Mouse (Mus musculus) T-cell, adult 66 days (primary cell): ENCODE results near the gene Gale. TPM values are rescaled to one million over a fixed set of nuclear protein-coding genes. Genes with fewer than 3 reads are reported as not detected.

Source experiments
- total RNA-seq, 2 experiments: library from RNA; stranded (reverse); gene quantifications; 3 replicates in 1 of 2; 4 replicates in 1 of 2; pipeline ENCODE4 v1.2.4; 2023

Gale gene
- total RNA-seq: 1 to 10 TPM; 6.4 to 7.6 TPM

DNA sequence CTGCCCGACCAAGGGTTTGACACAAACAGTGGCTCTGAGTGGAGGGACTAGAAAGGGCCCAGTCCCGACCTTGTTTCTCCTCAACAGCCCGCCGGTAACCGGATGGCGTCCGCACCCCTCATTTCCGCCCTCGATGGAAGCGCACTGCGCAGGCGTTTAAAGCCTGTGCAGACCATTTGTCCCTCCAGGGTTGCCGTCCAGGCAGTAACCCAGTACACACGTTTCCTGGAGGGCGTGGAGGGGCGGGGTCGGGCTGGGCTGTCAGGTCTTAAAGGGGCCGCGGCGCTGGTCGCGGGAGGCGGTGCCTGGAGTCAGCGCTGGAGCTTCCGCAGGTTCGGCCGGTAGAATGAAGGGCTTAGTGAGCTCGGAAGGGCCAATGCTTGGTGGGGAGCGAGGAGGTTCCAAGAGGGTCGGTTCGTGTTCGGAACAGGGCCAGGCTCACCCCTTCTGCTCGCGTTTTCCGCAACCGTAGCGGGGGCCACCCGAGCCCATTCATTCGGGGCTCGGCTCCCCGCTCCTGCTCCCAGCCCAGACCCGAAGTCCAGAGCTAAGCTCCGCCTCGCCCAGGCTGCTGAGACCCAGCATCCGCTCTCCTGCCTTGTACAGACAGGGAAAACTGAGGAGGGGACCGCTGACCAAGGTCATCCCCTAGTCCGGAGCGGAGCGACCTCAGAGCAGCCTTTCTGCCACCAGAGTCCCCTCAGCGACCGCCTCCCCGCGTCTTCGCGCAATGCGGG lies at the start of gene Gale:
Gene Gale, plus strand, starts transcription at position 271 of the 737 bp plus-strand sequence.

DNA sequence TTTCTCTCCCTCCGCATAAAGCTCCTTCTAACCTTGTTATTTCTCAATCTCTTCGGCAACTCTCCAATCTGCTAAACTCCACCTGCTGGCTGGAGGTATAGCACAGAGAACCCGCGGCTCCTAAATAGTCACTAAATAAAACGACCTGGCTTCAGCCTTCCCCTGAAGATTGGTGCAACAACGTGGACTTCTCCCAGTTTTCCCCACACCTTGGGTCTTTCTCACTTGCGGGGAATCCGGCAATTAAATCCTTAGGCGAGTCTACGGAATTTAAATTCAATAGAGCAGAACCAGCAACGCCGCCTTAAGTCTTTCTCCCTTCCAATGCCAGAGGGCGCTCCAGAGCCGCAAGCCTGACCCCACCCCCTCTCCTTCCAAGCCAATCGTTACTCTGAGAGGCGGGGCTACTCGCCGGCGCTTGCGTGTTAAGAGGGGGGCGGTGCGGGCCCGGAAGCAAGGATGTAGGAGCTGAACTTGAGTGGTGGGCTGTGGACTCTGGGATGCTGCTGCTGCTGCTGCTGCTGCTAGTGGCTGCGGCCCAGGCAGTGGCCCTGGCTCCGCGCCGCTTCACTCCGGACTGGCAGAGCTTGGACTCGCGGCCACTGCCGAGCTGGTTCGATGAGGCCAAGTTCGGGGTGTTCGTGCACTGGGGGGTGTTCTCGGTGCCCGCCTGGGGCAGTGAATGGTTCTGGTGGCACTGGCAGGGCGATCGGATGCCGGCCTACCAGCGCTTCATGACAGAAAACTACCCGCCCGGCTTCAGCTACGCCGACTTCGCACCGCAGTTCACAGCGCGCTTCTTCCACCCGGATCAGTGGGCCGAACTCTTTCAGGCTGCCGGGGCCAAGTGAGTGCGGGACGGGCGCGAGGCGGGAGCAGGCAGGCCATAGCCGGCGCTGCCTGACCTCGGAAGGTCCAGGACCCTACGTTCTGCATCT lies 43.0 kb upstream of the Gale start, which contains the start of gene Fuca1:
Gene Fuca1, plus strand, starts transcription at position 432 of the 938 bp plus-strand sequence.

DNA sequence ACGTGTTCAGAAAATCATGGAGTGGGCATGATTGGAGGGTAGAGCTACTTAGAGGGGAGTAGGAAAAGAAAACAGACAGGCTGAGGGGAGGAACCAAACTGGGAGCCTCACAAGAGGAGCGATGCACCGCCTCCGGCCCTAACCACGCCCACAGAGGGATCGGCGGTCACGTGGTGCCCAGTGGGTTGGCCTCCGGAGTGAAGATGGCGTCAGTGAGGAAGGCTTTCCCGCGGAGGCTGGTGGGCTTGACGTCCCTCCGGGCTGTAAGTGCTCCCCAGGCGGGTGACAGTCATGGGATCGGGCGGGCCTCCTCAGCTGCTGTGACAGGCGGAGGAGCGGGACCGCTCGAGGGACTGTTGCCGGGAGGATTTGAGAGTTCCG lies 17.3 kb upstream of the Gale start, which contains the start of gene Hmgcl:
Gene Hmgcl, plus strand, starts transcription at position 171 of the 381 bp plus-strand sequence.

DNA sequence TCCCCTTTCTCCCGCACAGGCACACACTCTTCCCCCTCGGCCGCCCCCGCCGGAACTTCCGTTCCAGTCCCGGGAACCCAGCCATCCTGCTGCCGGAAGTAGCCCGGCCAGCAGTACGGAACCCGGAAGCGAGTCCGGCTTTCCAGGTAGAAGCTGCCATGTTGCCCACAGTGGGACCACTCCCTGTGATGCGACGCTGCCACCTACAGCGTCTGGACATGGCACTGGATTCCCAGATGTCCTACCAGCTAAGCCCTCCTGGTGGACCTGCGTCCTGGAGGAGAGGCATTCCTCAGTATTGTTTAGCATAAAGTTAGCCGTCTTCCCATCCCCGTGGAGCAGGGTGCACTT lies 9.0 kb downstream of the Gale start, which contains the start of gene Lypla2:
Gene Lypla2, minus strand, starts transcription at position 71 of the 351 bp plus-strand sequence.

DNA sequence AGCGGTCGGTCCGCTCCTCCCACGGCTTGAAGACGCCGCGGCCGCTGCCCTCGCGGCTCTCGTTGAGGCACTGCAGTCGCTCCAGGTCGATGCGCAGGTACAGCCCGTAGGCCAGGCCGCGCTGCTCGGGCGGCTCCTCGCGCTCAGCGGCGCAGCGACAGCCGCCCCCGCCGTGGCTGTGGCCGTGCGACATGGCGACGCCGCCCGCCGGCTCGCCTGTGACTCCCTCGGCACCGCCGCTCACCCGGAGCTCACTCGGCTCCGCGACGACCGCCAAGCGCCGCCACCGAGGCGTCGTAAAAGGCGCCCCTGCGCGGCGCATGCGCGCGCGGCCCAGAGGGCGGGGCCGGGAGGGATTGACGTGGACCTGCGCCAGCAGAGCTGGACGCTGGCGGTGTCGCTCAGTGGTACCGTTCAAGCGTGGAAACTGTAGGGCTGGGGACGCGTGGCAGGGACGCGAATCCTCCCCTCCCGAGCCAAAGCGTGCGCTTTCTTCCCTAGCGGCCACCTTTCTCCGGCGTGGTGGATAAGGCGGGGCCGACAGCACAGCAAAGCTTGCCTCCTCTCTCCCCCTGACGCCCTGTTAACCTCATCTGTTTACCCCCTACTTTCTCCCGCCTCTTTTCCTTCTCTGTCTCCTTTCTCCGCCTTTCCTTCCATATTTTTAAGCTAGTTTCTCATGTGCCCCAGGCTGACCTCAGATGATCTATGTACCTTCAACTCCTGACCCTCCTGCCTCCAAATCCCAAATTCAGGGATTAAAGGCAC lies 23.6 kb downstream of the Gale start, which contains the start of gene Pithd1:
Gene Pithd1, minus strand, starts transcription at position 322 of the 768 bp plus-strand sequence.

Other genes with a start within 250 kb of the Gale start
- gene Il22ra1, start 235.6 kb upstream of the Gale start, total RNA-seq: not detected
- gene Myom3, start 204.0 kb upstream of the Gale start, total RNA-seq: not detected
- 100 to 1,000 TPM; 118 to 143 TPM for gene Srsf10, start 108.0 kb upstream of the Gale start, total RNA-seq
- gene Pnrc2, start 89.9 kb upstream of the Gale start, total RNA-seq: 10 to 100 TPM; 82.3 to 88.7 TPM
- 10 to 100 TPM; 18.9 to 21.8 TPM for gene Cnr2, start 68.3 kb upstream of the Gale start, total RNA-seq
- 10 to 100 TPM; 50.6 to 58.6 TPM for gene Fuca1, start 43.0 kb upstream of the Gale start, total RNA-seq
- 10 to 100 TPM; 28.3 to 30.3 TPM for gene Hmgcl, start 17.3 kb upstream of the Gale start, total RNA-seq
- 100 to 1,000 TPM; 129 to 132 TPM for gene Lypla2, start 8.9 kb downstream of the Gale start, total RNA-seq
- 10 to 100 TPM; 30.9 to 33.6 TPM for gene Pithd1, start 23.5 kb downstream of the Gale start, total RNA-seq
- 10 to 100 TPM; 42.8 to 44.5 TPM for gene Eloa, start 58.0 kb downstream of the Gale start, total RNA-seq
- 1,000 to 10,000 TPM; 1,013 to 1,078 TPM for gene Rpl11, start 89.7 kb downstream of the Gale start, total RNA-seq
- gene Id3, start 179.8 kb downstream of the Gale start, total RNA-seq: 10 to 100 TPM; 25.7 to 30.0 TPM
- gene E2f2, start 208.7 kb downstream of the Gale start, total RNA-seq: 10 to 100 TPM; 14.7 to 15.6 TPM
- gene Asap3, start 242.6 kb downstream of the Gale start, total RNA-seq: under 1 TPM in 1 of 2 experiments, not detected in 1; 0.20 TPM